Mouse (Mus musculus): ENCODE data around the gene Lifr.

Lifr gene

GRCm38 (mm10) chr15:7081795-7082194 is 8.6 kb upstream of the Lifr start:
- no peak for DNase-seq

- DNase-seq: no peak
Observed at GRCm38 (mm10) chr15:7082901-7083300, 7.5 kb upstream of the Lifr start.

- DNase-seq: peak; percentile 51
Observed at GRCm38 (mm10) chr15:7084780-7085497, 5.5 kb upstream of the Lifr start.

- DNase-seq: peak; percentile 68
Observed at GRCm38 (mm10) chr15:7088691-7089090, 1.7 kb upstream of the Lifr start.

GRCm38 (mm10) chr15:7092321-7092720 is 1.9 kb downstream of the Lifr start:
- no peak for DNase-seq

GRCm38 (mm10) chr15:7099406-7099805 is 9.0 kb downstream of the Lifr start:
- no peak for DNase-seq

- no peak for DNase-seq
Observed at GRCm38 (mm10) chr15:7100226-7100625, 9.8 kb downstream of the Lifr start.

- DNase-seq: no peak
Observed at GRCm38 (mm10) chr15:7103051-7103450, 12.6 kb downstream of the Lifr start.

- DNase-seq: peak; percentile 31
Observed at GRCm38 (mm10) chr15:7105224-7105623, 14.8 kb downstream of the Lifr start.

GRCm38 (mm10) chr15:7108160-7108559 is 17.7 kb downstream of the Lifr start:
- DNase-seq: peak; percentile 44

GRCm38 (mm10) chr15:7112227-7112907 is 22.0 kb downstream of the Lifr start:
- no peak for DNase-seq

- peak; percentile 42 for DNase-seq
Observed at GRCm38 (mm10) chr15:7113906-7114305, 23.5 kb downstream of the Lifr start.

GRCm38 (mm10) chr15:7115326-7116003 is 25.1 kb downstream of the Lifr start:
- DNase-seq: no peak

- no peak for DNase-seq
Observed at GRCm38 (mm10) chr15:7116216-7116615, 25.8 kb downstream of the Lifr start.

- no peak for DNase-seq
Observed at GRCm38 (mm10) chr15:7116699-7117098, 26.3 kb downstream of the Lifr start.

GRCm38 (mm10) chr15:7117944-7118343 is 27.5 kb downstream of the Lifr start:
- DNase-seq: peak; percentile 67

GRCm38 (mm10) chr15:7118849-7119248 is 28.4 kb downstream of the Lifr start:
- DNase-seq: peak; percentile 81

GRCm38 (mm10) chr15:7119930-7120512 is 29.6 kb downstream of the Lifr start:
- no peak for DNase-seq

GRCm38 (mm10) chr15:7123781-7124450 is 33.5 kb downstream of the Lifr start:
- DNase-seq: no peak

- no peak for DNase-seq
Observed at GRCm38 (mm10) chr15:7126171-7126570, 35.8 kb downstream of the Lifr start.

GRCm38 (mm10) chr15:7128627-7129126 is 38.3 kb downstream of the Lifr start:
- DNase-seq: peak; percentile 77

GRCm38 (mm10) chr15:7129127-7129943 is 38.9 kb downstream of the Lifr start:
- DNase-seq: peak; percentile 91
